9 mouse cellular contexts compared by ENCODE assay signal in genomic region chr10:80570419-80570818, GRCm38 (mm10). TPM values are rescaled to one million over a fixed set of nuclear protein-coding genes. Genes with fewer than 3 reads are reported as not detected.
DNase-seq lines count a peak whose midpoint lies in the region; ATAC-seq and TF ChIP-seq lines count a peak whose summit lies in the region.
"Had no signal": no experiment of that assay in that cellular context is flagged by ENCODE, and none has a peak within 500 bp of the region (broad histone marks: within the 10 kb centered on the region; RNA-seq: fewer than 3 reads in every experiment).

No protein-coding gene starts in this region.

- peak overlapping the region; percentile 62; the same call in 1 of the 2 replicates for H3K27ac ChIP-seq in forebrain, embryonic 11.5 days (ENCODE audit: low read depth, low read length)
- no peak overlapping the region for H3K27ac ChIP-seq in forebrain, embryonic 14.5 days (ENCODE audit: low read depth, low read length)
- H3K27ac ChIP-seq in neural tube, embryonic 11.5 days (ENCODE audit: low read depth, low read length) = no peak overlapping the region
- peak overlapping the region; percentile 69; the same call in 1 of the 2 replicates for H3K27ac ChIP-seq in limb, embryonic 13.5 days
- H3K27ac ChIP-seq in olfactory bulb, adult 2 months (ENCODE audit: insufficient read depth, low read depth, low read length) = peak overlapping the region; percentile 94

- ATAC-seq in forebrain, embryonic 11.5 days (replicated peaks; ENCODE audit: low FRiP score) = no peak
- ATAC-seq in forebrain, embryonic 14.5 days = no peak
- no peak for ATAC-seq in neural tube, embryonic 11.5 days (ENCODE audit: insufficient read depth, low FRiP score, low TSS enrichment)
- ATAC-seq in limb, embryonic 13.5 days (ENCODE audit: low FRiP score, low read depth) = no peak
- no peak for ATAC-seq in cerebellum, adult (ENCODE audit: insufficient number of reproducible peaks, low FRiP score, low TSS enrichment)

- peaks cover 25% of the 10 kb centered on the region for H3K4me1 ChIP-seq in forebrain, embryonic 11.5 days (replicated peaks; ENCODE audit: control insufficient read depth, insufficient read depth, low read length)
- peaks cover 24% of the 10 kb centered on the region for H3K4me1 ChIP-seq in forebrain, embryonic 14.5 days (ENCODE audit: control insufficient read depth, insufficient read depth, low read length)
- peaks cover 25% of the 10 kb centered on the region for H3K4me1 ChIP-seq in neural tube, embryonic 11.5 days (ENCODE audit: control insufficient read depth, insufficient read depth, low read length)
- peaks cover 65% of the 10 kb centered on the region for H3K4me1 ChIP-seq in limb, embryonic 13.5 days
- peaks cover 86% of the 10 kb centered on the region for H3K4me1 ChIP-seq in olfactory bulb, adult 2 months (ENCODE audit: control insufficient read depth, insufficient read depth, low read length)

- no peak for DNase-seq in forebrain, embryonic 11.5 days (ENCODE audit: low spot score)
- no peak for DNase-seq in forebrain, embryonic 14.5 days (ENCODE audit: low spot score)
- DNase-seq in neural tube, embryonic 11.5 days (ENCODE audit: low spot score) = no peak
- no peak for DNase-seq in neural tube, embryonic 10.5 days (ENCODE audit: extremely low spot score, low spot score)
- no peak for DNase-seq in retina, embryonic 14.5 days (ENCODE audit: low spot score)

- H3K27me3 ChIP-seq in forebrain, embryonic 11.5 days (ENCODE audit: control insufficient read depth, insufficient read depth, low read length) = no peaks in the 10 kb centered on the region
- no peaks in the 10 kb centered on the region for H3K27me3 ChIP-seq in forebrain, embryonic 14.5 days (replicated peaks; ENCODE audit: control insufficient read depth, insufficient read depth, low read length)
- no peaks in the 10 kb centered on the region for H3K27me3 ChIP-seq in neural tube, embryonic 11.5 days (ENCODE audit: control insufficient read depth, insufficient read depth, low read length)
- no peaks in the 10 kb centered on the region for H3K27me3 ChIP-seq in limb, embryonic 13.5 days
- H3K27me3 ChIP-seq: embryonic facial prominence, embryonic 15.5 days had no signal

- no peak overlapping the region for H3K4me3 ChIP-seq in forebrain, embryonic 11.5 days (ENCODE audit: low read depth, low read length)
- no peak overlapping the region for H3K4me3 ChIP-seq in forebrain, embryonic 14.5 days (ENCODE audit: low read depth, low read length)
- no peak overlapping the region for H3K4me3 ChIP-seq in neural tube, embryonic 11.5 days (ENCODE audit: low read depth, low read length)
- H3K4me3 ChIP-seq in limb, embryonic 13.5 days = peak overlapping the region; percentile 28; the same call in 1 of the 2 replicates
- H3K4me3 ChIP-seq in olfactory bulb, adult 2 months (ENCODE audit: insufficient read depth, low read depth, low read length) = peak overlapping the region; percentile 20; the same call in 1 of the 2 replicates

- H3K4me2 ChIP-seq in forebrain, embryonic 11.5 days (ENCODE audit: low read depth, low read length, severe bottlenecking) = no peak overlapping the region; the same call in 1 of the 2 replicates
- H3K4me2 ChIP-seq in forebrain, embryonic 14.5 days (ENCODE audit: low read length) = no peak overlapping the region
- no peak overlapping the region for H3K4me2 ChIP-seq in neural tube, embryonic 11.5 days (ENCODE audit: low read depth)
- peak overlapping the region; percentile 61 for H3K4me2 ChIP-seq in limb, embryonic 13.5 days (replicated peaks)

- peak overlapping the region; percentile 49; the same call in 1 of the 2 replicates for H3K9ac ChIP-seq in forebrain, embryonic 11.5 days (ENCODE audit: low read length)
- H3K9ac ChIP-seq in forebrain, embryonic 14.5 days (ENCODE audit: low read length) = no peak overlapping the region; the same call in 1 of the 2 replicates
- H3K9ac ChIP-seq in neural tube, embryonic 11.5 days (ENCODE audit: low read length) = peak overlapping the region; percentile 49; the same call in 1 of the 2 replicates
- peak overlapping the region; percentile 59; the same call in 1 of the 2 replicates for H3K9ac ChIP-seq in limb, embryonic 13.5 days
- H3K9ac ChIP-seq: embryonic facial prominence, embryonic 15.5 days had no signal

- no peak for TF ChIP-seq POLR2A in olfactory bulb, adult 2 months (IDR thresholded peaks at IDR 0.05; ENCODE audit: insufficient read depth, low read depth, low read length)

- TF ChIP-seq CTCF in olfactory bulb, adult 2 months (IDR thresholded peaks at IDR 0.05; ENCODE audit: insufficient read depth, low read depth, low read length) = no peak

- H3K9me3 ChIP-seq in forebrain, embryonic 11.5 days (ENCODE audit: control insufficient read depth, low read length) = no peaks in the 10 kb centered on the region
- no peaks in the 10 kb centered on the region for H3K9me3 ChIP-seq in forebrain, embryonic 14.5 days (replicated peaks; ENCODE audit: control insufficient read depth, low read length)
- H3K9me3 ChIP-seq in neural tube, embryonic 11.5 days (ENCODE audit: control insufficient read depth, low read length) = no peaks in the 10 kb centered on the region
- H3K9me3 ChIP-seq in limb, embryonic 13.5 days = no peaks in the 10 kb centered on the region
- H3K9me3 ChIP-seq: embryonic facial prominence, embryonic 15.5 days had no signal

- H3K36me3 ChIP-seq in forebrain, embryonic 11.5 days (ENCODE audit: control insufficient read depth, insufficient read depth, low read length) = no peaks in the 10 kb centered on the region
- H3K36me3 ChIP-seq in forebrain, embryonic 14.5 days (ENCODE audit: control insufficient read depth, insufficient read depth, low read length) = peaks cover 9% of the 10 kb centered on the region; the same call in 1 of the 2 replicates
- no peaks in the 10 kb centered on the region for H3K36me3 ChIP-seq in neural tube, embryonic 11.5 days (ENCODE audit: control insufficient read depth, insufficient read depth, low read length)
- peaks cover 20% of the 10 kb centered on the region for H3K36me3 ChIP-seq in limb, embryonic 13.5 days

- 86% methylated on average over 10 of the region's 10 CpGs for WGBS in forebrain, embryonic 11.5 days
- 89% methylated on average over 10 of the region's 10 CpGs for WGBS in forebrain, embryonic 14.5 days
- 90% methylated on average over 10 of the region's 10 CpGs for WGBS in neural tube, embryonic 11.5 days
- 92% methylated on average over 10 of the region's 10 CpGs for WGBS in limb, embryonic 13.5 days
- 75% methylated on average over 10 of the region's 10 CpGs for WGBS in olfactory bulb, adult 2 months

RNA-seq across cellular contexts. Expression of gene Klf16, which starts 6.7 kb away (rescaled TPM):
- 5.9 and 7.7 TPM in 2 replicates for polyA plus RNA-seq in forebrain, embryonic 11.5 days (2014; fragmentation: Nextera tagmentation; extraction: Ambion mirVana)
- 6.2 and 6.6 TPM in 2 replicates for polyA plus RNA-seq in forebrain, embryonic 14.5 days (2014; fragmentation: Nextera tagmentation; extraction: Ambion mirVana)
- polyA plus RNA-seq in neural tube, embryonic 11.5 days (2014; fragmentation: Nextera tagmentation; extraction: Ambion mirVana) = 4.5 and 5.5 TPM in 2 replicates
- 9.3 and 10.0 TPM in 2 replicates for polyA plus RNA-seq in limb, embryonic 13.5 days (2015; fragmentation: Nextera tagmentation; extraction: Ambion mirVana)
- not detected in 2 replicates for polyA plus RNA-seq in olfactory bulb, adult 2 months (2012; ENCODE audit: insufficient read depth, insufficient read length, low replicate concordance, missing spikeins)

RNA-seq across cellular contexts. Expression of gene Rexo1, which starts 9.1 kb away (rescaled TPM):
- 34.9 and 37.1 TPM in 2 replicates for polyA plus RNA-seq in forebrain, embryonic 11.5 days (2014; fragmentation: Nextera tagmentation; extraction: Ambion mirVana)
- polyA plus RNA-seq in forebrain, embryonic 14.5 days (2014; fragmentation: Nextera tagmentation; extraction: Ambion mirVana) = 22.3 and 28.8 TPM in 2 replicates
- polyA plus RNA-seq in neural tube, embryonic 11.5 days (2014; fragmentation: Nextera tagmentation; extraction: Ambion mirVana) = 30.7 and 31.4 TPM in 2 replicates
- 28.3 and 28.7 TPM in 2 replicates for polyA plus RNA-seq in limb, embryonic 13.5 days (2015; fragmentation: Nextera tagmentation; extraction: Ambion mirVana)
- not detected in 2 replicates for polyA plus RNA-seq in olfactory bulb, adult 2 months (2012; ENCODE audit: insufficient read depth, insufficient read length, low replicate concordance, missing spikeins)

RNA-seq across cellular contexts. Expression of gene Abhd17a, which starts 19.7 kb away (rescaled TPM):
- polyA plus RNA-seq in forebrain, embryonic 11.5 days (2014; fragmentation: Nextera tagmentation; extraction: Ambion mirVana) = 94.6 and 121 TPM in 2 replicates
- polyA plus RNA-seq in forebrain, embryonic 14.5 days (2014; fragmentation: Nextera tagmentation; extraction: Ambion mirVana) = 118 and 126 TPM in 2 replicates
- 119 and 120 TPM in 2 replicates for polyA plus RNA-seq in neural tube, embryonic 11.5 days (2014; fragmentation: Nextera tagmentation; extraction: Ambion mirVana)
- 80.9 and 83.0 TPM in 2 replicates for polyA plus RNA-seq in limb, embryonic 13.5 days (2015; fragmentation: Nextera tagmentation; extraction: Ambion mirVana)
- polyA plus RNA-seq in olfactory bulb, adult 2 months (2012; ENCODE audit: insufficient read depth, insufficient read length, low replicate concordance, missing spikeins) = not detected in 2 replicates

RNA-seq across cellular contexts. Expression of gene Atp8b3, which starts 31.5 kb away (rescaled TPM):
- polyA plus RNA-seq in forebrain, embryonic 11.5 days (2014; fragmentation: Nextera tagmentation; extraction: Ambion mirVana) = 0.35 and 0.59 TPM in 2 replicates
- polyA plus RNA-seq in forebrain, embryonic 14.5 days (2014; fragmentation: Nextera tagmentation; extraction: Ambion mirVana) = 0.30 and 0.33 TPM in 2 replicates
- 0.84 and 0.96 TPM in 2 replicates for polyA plus RNA-seq in neural tube, embryonic 11.5 days (2014; fragmentation: Nextera tagmentation; extraction: Ambion mirVana)
- 0.29 and 0.33 TPM in 2 replicates for polyA plus RNA-seq in limb, embryonic 13.5 days (2015; fragmentation: Nextera tagmentation; extraction: Ambion mirVana)
- not detected in 2 replicates for polyA plus RNA-seq in olfactory bulb, adult 2 months (2012; ENCODE audit: insufficient read depth, insufficient read length, low replicate concordance, missing spikeins)

RNA-seq across cellular contexts. Expression of gene Scamp4, which starts 32.3 kb away (rescaled TPM):
- polyA plus RNA-seq in forebrain, embryonic 11.5 days (2014; fragmentation: Nextera tagmentation; extraction: Ambion mirVana) = 67.7 and 78.5 TPM in 2 replicates
- polyA plus RNA-seq in forebrain, embryonic 14.5 days (2014; fragmentation: Nextera tagmentation; extraction: Ambion mirVana) = 57.7 and 61.9 TPM in 2 replicates
- 72.1 and 77.7 TPM in 2 replicates for polyA plus RNA-seq in neural tube, embryonic 11.5 days (2014; fragmentation: Nextera tagmentation; extraction: Ambion mirVana)
- polyA plus RNA-seq in limb, embryonic 13.5 days (2015; fragmentation: Nextera tagmentation; extraction: Ambion mirVana) = 83.9 and 92.0 TPM in 2 replicates
- not detected in 2 replicates for polyA plus RNA-seq in olfactory bulb, adult 2 months (2012; ENCODE audit: insufficient read depth, insufficient read length, low replicate concordance, missing spikeins)

Comparison
In these comparisons a context has a peak if more than half of its experiments do, and no peak if none do; other contexts are left out.
1. H3K27ac ChIP-seq: peak in forebrain, embryonic 11.5 days (single experiment), limb, embryonic 13.5 days (single experiment) and olfactory bulb, adult 2 months (single experiment); none in forebrain, embryonic 14.5 days (single experiment) and neural tube, embryonic 11.5 days (single experiment).
2. H3K4me3 ChIP-seq: peak in limb, embryonic 13.5 days (single experiment) and olfactory bulb, adult 2 months (single experiment); none in forebrain, embryonic 11.5 days (single experiment), forebrain, embryonic 14.5 days (single experiment) and neural tube, embryonic 11.5 days (single experiment).
3. RNA of gene Abhd17a, which starts 19.7 kb away (polyA plus RNA-seq): 118 to 126 TPM in forebrain, embryonic 14.5 days, 119 to 120 TPM in neural tube, embryonic 11.5 days, 94.6 to 121 TPM in forebrain, embryonic 11.5 days and 80.9 to 83.0 TPM in limb, embryonic 13.5 days; not detected in olfactory bulb, adult 2 months; every median in the first group is over 10 times any median in the second.